Mouse (Mus musculus) activated CD4-positive, CD25-positive, alpha-beta regulatory T cell, adult 4 months (primary cell): ENCODE data around the gene G6pc3. TPM values are rescaled to one million over a fixed set of nuclear protein-coding genes. Genes with fewer than 3 reads are reported as not detected.

Experiments used
- polyA plus RNA-seq, 2 experiments: library from polyadenylated mRNA; unstranded; fragments of 100-300 nt; shearing (Covaris generic); gene quantifications; one replicate each; pipeline ENCODE4 v1.2.1; 2017

The G6pc3 gene
- polyA plus RNA-seq, 2 experiments from 2014 or later = 24.6 to 36.3 TPM

Other genes with a start within 250 kb of the G6pc3 start
- gene Sost, start 222.6 kb upstream of the G6pc3 start, polyA plus RNA-seq = not detected
- gene Cfap97d1, start 205.3 kb upstream of the G6pc3 start, polyA plus RNA-seq = not detected
- 1 to 10 TPM; 1.3 to 1.9 TPM for gene Dusp3, start 202.6 kb upstream of the G6pc3 start, polyA plus RNA-seq
- gene Mpp3, start 161.2 kb upstream of the G6pc3 start, polyA plus RNA-seq = under 1 TPM in 1 of 2 experiments, not detected in 1; 0.36 TPM
- gene Cd300lg, start 148.1 kb upstream of the G6pc3 start, polyA plus RNA-seq = under 1 TPM in 1 of 2 experiments, not detected in 1; 0.13 TPM
- 1 to 10 TPM; 2.5 to 3.7 TPM for gene Mpp2, start 101.1 kb upstream of the G6pc3 start, polyA plus RNA-seq
- gene Ppy, start 88.3 kb upstream of the G6pc3 start, polyA plus RNA-seq = not detected
- gene Pyy, start 81.8 kb upstream of the G6pc3 start, polyA plus RNA-seq = not detected
- not detected for gene Nags, start 44.1 kb upstream of the G6pc3 start, polyA plus RNA-seq
- 10 to 100 TPM; 13.5 to 15.4 TPM for gene Tmem101, start 33.2 kb upstream of the G6pc3 start, polyA plus RNA-seq
- 10 to 100 TPM; 44.8 to 78.5 TPM for gene Lsm12, start 4.3 kb upstream of the G6pc3 start, polyA plus RNA-seq
- gene Hdac5, start 40.5 kb downstream of the G6pc3 start, polyA plus RNA-seq = 1 to 10 TPM; 6.0 to 9.3 TPM
- 1 to 10 TPM; 2.0 to 3.8 TPM for gene BC030867, start 59.3 kb downstream of the G6pc3 start, polyA plus RNA-seq
- gene Asb16, start 79.1 kb downstream of the G6pc3 start, polyA plus RNA-seq = not detected
- 10 to 100 TPM; 54.5 to 58.3 TPM for gene Tmub2, start 95.3 kb downstream of the G6pc3 start, polyA plus RNA-seq
- gene Atxn7l3, start 107.0 kb downstream of the G6pc3 start, polyA plus RNA-seq = 1 to 10 TPM; 7.5 to 8.3 TPM
- 10 to 100 TPM; 37.4 to 49.6 TPM for gene Ubtf, start 130.1 kb downstream of the G6pc3 start, polyA plus RNA-seq
- 1 to 10 TPM in 1 of 2 experiments, not detected in 1; 2.9 TPM for gene Slc4a1, start 176.6 kb downstream of the G6pc3 start, polyA plus RNA-seq
- 1 to 10 TPM; 2.4 TPM for gene Rundc3a, start 203.8 kb downstream of the G6pc3 start, polyA plus RNA-seq
- 10 to 100 TPM; 50.9 to 65.4 TPM for gene Slc25a39, start 218.3 kb downstream of the G6pc3 start, polyA plus RNA-seq
- gene Grn, start 240.7 kb downstream of the G6pc3 start, polyA plus RNA-seq = 10 to 100 TPM; 23.7 to 30.3 TPM